Mouse (Mus musculus) midbrain, embryonic 11.5 days (tissue): ENCODE results near the gene Thra. TPM values are rescaled to one million over a fixed set of nuclear protein-coding genes. Genes with fewer than 3 reads are reported as not detected.
"Not testable (repeated sequence)": the region's sequence is repeated elsewhere in the genome, so short reads cannot be mapped to it uniquely, and the experiment has no call there.

Source experiments
- ATAC-seq: fragments of 200-750 bp; cut with Nextera tagmentation; 2 replicates; pipeline ENCODE4 v1.8.0; 2017; ENCODE audit warnings: moderate TSS enrichment, moderate library complexity; ENCODE audit not compliant: low FRiP score
- DNase-seq: peaks from one replicate; pipeline ENCODE4 v3.0.0; 2015; ENCODE audit warnings: low spot score; ENCODE audit errors: missing footprints
- H3K27ac ChIP-seq: fragments of 300-500 bp; sonication (generic); 2 replicates; pipeline ENCODE4 v1.5.1; 2014; ENCODE audit warnings: low read depth, low read length
- H3K27me3 ChIP-seq: fragments of 300-500 bp; sonication (generic); 2 replicates; pipeline ENCODE4 v1.6.1; 2014; ENCODE audit warnings: mild to moderate bottlenecking, low read length, moderate library complexity, mixed read lengths; ENCODE audit not compliant: control insufficient read depth, insufficient read depth
- H3K36me3 ChIP-seq: fragments of 300-500 bp; sonication (generic); 2 replicates; pipeline ENCODE4 v1.6.1; 2014; ENCODE audit warnings: mild to moderate bottlenecking, low read length, moderate library complexity, mixed read lengths; ENCODE audit not compliant: control insufficient read depth, insufficient read depth
- H3K4me1 ChIP-seq: fragments of 300-500 bp; sonication (generic); 2 replicates; pipeline ENCODE4 v1.6.1; 2014; ENCODE audit warnings: low read length; ENCODE audit not compliant: control insufficient read depth, insufficient read depth
- H3K4me2 ChIP-seq: fragments of 300-500 bp; sonication (generic); 2 replicates; pipeline ENCODE4 v1.6.1; 2014; ENCODE audit warnings: mild to moderate bottlenecking, moderate library complexity
- H3K4me3 ChIP-seq: fragments of 300-500 bp; sonication (generic); 2 replicates; pipeline ENCODE4 v1.5.1; 2014; ENCODE audit warnings: low read depth, low read length
- H3K9ac ChIP-seq: fragments of 300-500 bp; sonication (generic); 2 replicates; pipeline ENCODE4 v1.6.1; 2014; ENCODE audit warnings: low read length
- H3K9me3 ChIP-seq: fragments of 300-500 bp; sonication (generic); 2 replicates; pipeline ENCODE4 v1.6.1; 2016; ENCODE audit warnings: low read length; ENCODE audit not compliant: control insufficient read depth
- WGBS: fragments of 180-500 bp; shearing (Covaris S2); extraction: QIAGEN DNeasy Blood & Tissue Kit; methylation state at CpG from one replicate; pipeline ENCODE4 v1.1.7; 2014; 5-methylcytosine and 5-hydroxymethylcytosine counted together
- polyA plus RNA-seq: library from polyadenylated mRNA; unstranded; fragments of >200 nt; fragmentation: Nextera tagmentation; extraction: Ambion mirVana; gene quantifications from 2 replicates; pipeline ENCODE4 v1.2.1, GENCODE M21; 2014

Gene Thra
- polyA plus RNA-seq, 1 experiment from 2014 or later, result 23.7 TPM

DNA sequence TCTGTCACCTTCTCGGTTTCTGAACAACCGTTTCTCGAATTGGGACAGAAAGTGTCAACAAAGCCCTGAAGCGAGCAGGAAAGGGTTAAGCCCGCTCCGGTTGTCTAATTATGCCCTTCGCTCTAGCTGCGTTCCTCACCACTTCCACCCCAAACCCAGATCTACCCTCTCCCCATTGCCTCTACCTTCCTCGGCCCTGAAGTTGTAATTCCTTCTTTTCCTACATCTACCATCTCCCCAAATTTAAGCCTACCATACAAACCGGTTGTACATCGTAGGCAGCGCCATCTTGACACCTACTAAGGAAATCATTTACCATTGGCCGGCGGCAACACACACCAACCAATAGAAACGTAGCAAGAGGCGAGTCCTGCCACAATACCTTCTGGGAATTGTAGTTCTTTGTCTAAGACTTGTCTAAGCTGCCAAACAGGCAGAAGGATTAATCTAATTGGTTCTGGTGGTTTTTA is 11.3 kb upstream of the Thra start, which contains the start of gene Med24:
Gene Med24 (minus strand): TSS at position 317 of the 470 bp plus-strand sequence.
- under 1% methylated on average over 16 of the region's 16 CpGs for WGBS
- Histone ChIP-seq H3K9me3 (0 out of 2 replicates have a peak, but pooled peaks cover 1% of the 10 kb centered on the region), H3K36me3 (peaks cover 2% of the 10 kb centered on the region; the same call in 1 of the 2 replicates), H3K27ac (no peak within 1 kb of the TSS), H3K4me1 (peaks cover 8% of the 10 kb centered on the region; the same call in 1 of the 2 replicates), H3K4me3 (peak within 1 kb of the TSS; percentile 61), H3K27me3 (no peaks in the 10 kb centered on the region), H3K9ac (peak within 1 kb of the TSS; percentile 71), H3K4me2 (peak within 1 kb of the TSS; percentile 76)
- ATAC-seq (peak; percentile 97), DNase-seq (peak; percentile 98)

GRCm38 (mm10) chr11:98730727-98731126 is 9.7 kb upstream of the Thra start:
- Histone ChIP-seq H3K9me3 (0 out of 2 replicates have a peak, but pooled peaks cover 2% of the 10 kb centered on the region), H3K27ac (no peak overlapping the region), H3K9ac (no peak overlapping the region), H3K4me1 (peaks cover 8% of the 10 kb centered on the region; the same call in 1 of the 2 replicates), H3K27me3 (no peaks in the 10 kb centered on the region), H3K4me2 (no peak overlapping the region), H3K36me3 (no peaks in the 10 kb centered on the region), H3K4me3 (no peak overlapping the region)
- ATAC-seq (no peak), DNase-seq (no peak)
- 72% methylated on average over 4 of the region's 4 CpGs for WGBS

GRCm38 (mm10) chr11:98731134-98731533 is 9.3 kb upstream of the Thra start:
- no peak overlapping the region for H3K9ac ChIP-seq
- H3K4me3 ChIP-seq, result no peak overlapping the region
- H3K36me3 ChIP-seq, result no peaks in the 10 kb centered on the region
- H3K27me3 ChIP-seq, result no peaks in the 10 kb centered on the region
- H3K9me3 ChIP-seq, result 0 out of 2 replicates have a peak, but pooled peaks cover 2% of the 10 kb centered on the region
- H3K4me2 ChIP-seq, result no peak overlapping the region
- no peak overlapping the region for H3K27ac ChIP-seq
- H3K4me1 ChIP-seq, result peaks cover 8% of the 10 kb centered on the region; the same call in 1 of the 2 replicates
- DNase-seq (no peak), ATAC-seq (no peak)
- WGBS, result 62% methylated on average over 5 of the region's 5 CpGs

DNA sequence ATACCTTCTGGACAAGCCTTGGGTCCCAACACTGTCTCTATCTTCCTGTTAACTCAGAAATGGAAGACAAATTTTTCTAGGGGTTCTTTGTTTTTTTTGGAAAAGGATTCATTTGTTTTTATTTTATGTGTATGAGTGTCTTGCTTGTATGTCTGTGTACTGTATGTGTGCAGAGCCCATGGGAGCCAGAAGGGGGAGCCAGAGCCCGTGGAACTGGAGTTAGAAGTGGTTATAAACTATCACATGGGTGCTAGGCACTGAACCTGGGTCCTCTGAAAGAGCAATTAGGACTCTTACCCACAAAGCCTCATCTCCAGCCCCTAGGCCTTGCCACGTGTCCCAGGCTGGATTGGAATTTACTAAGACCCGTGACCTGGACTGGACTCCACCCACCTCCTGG is 6.4 kb upstream of the Thra start:
- Histone ChIP-seq H3K4me3 (no peak overlapping the region), H3K4me1 (peaks cover 8% of the 10 kb centered on the region; the same call in 1 of the 2 replicates), H3K27me3 (no peaks in the 10 kb centered on the region), H3K9me3 (0 out of 2 replicates have a peak, but pooled peaks cover 2% of the 10 kb centered on the region), H3K27ac (no peak overlapping the region), H3K9ac (no peak overlapping the region), H3K36me3 (no peaks in the 10 kb centered on the region), H3K4me2 (no peak overlapping the region)
- ATAC-seq, result no peak
- 75% methylated on average over 3 of the region's 3 CpGs for WGBS
- no peak for DNase-seq

- WGBS, result 97% methylated on average over 4 of the region's 4 CpGs
These were observed 5.3 kb upstream of the Thra start for GRCm38 (mm10) chr11:98735111-98735510.

DNA sequence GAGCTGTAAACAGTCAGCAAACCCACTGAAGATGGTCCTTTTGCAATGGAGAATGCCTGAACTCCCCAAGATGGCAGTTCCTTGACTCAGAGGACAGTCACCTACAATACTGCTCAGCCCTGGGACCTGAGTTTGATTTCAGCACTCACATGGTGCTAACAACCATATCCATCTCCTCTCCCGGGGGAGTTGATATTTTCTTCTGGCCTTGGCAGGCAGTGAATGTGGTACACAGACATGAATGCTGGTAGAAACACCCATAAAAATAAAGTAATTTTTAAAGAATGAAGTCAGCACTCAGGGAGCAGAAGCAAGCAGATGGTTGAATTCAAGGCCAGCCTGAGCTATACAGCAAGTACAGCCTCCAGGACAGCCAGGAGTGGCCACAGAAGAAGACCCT is 4.3 kb upstream of the Thra start:
- no peaks in the 10 kb centered on the region for H3K36me3 ChIP-seq
- H3K9me3 ChIP-seq, result 0 out of 2 replicates have a peak, but pooled peaks cover 2% of the 10 kb centered on the region
- no peaks in the 10 kb centered on the region for H3K27me3 ChIP-seq
- no peak overlapping the region for H3K4me2 ChIP-seq
- 91% methylated on average over 1 of the region's 1 CpGs for WGBS
- no peak overlapping the region for H3K4me3 ChIP-seq
- H3K4me1 ChIP-seq, result peaks cover 16% of the 10 kb centered on the region
- no peak overlapping the region for H3K27ac ChIP-seq
- H3K9ac ChIP-seq, result no peak overlapping the region
- ATAC-seq (no peak), DNase-seq (no peak)

More at GRCm38 (mm10) chr11:98735111-98735510, 5.3 kb upstream of the Thra start:
- H3K27ac ChIP-seq, result no peak overlapping the region
- no peaks in the 10 kb centered on the region for H3K36me3 ChIP-seq
- DNase-seq (no peak), ATAC-seq (no peak)
- peaks cover 10% of the 10 kb centered on the region for H3K4me1 ChIP-seq
- no peak overlapping the region for H3K4me2 ChIP-seq
- H3K27me3 ChIP-seq, result no peaks in the 10 kb centered on the region
- no peak overlapping the region for H3K9ac ChIP-seq
- 0 out of 2 replicates have a peak, but pooled peaks cover 2% of the 10 kb centered on the region for H3K9me3 ChIP-seq
- H3K4me3 ChIP-seq, result no peak overlapping the region

- WGBS, result 93% methylated on average over 2 of the region's 2 CpGs
- not testable (repeated sequence) for H3K9me3 ChIP-seq, H3K4me2 ChIP-seq, H3K27me3 ChIP-seq, ATAC-seq, DNase-seq, H3K36me3 ChIP-seq, H3K27ac ChIP-seq, H3K9ac ChIP-seq, H3K4me3 ChIP-seq
- H3K4me1 ChIP-seq, result peaks cover 16% of the 10 kb centered on the region
These were observed 3.2 kb upstream of the Thra start for GRCm38 (mm10) chr11:98737220-98737619.

DNA sequence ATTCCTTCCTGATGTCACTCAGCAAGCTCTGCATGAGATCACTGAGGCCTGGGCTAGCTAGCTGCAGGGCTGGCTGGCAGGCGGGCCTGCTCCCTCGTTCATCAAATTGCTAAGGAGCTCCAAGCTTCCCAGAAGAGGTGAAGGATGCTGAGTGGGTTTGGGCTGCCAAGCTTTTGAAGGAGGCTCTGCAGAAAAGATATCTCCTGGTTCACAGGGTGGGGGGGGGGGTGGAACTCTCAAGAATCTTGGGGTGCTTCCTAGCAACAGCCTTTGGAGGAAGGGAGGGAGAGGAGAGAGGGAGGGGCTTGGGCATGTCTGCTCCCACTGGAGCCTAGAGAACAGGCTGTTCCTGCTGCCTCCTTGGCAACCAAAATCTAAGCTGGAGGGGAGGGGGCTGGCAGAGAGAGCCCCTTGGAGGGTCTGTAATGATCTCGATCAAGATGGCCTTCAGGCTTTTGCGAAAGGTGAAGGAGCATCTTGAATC is 2.0 kb upstream of the Thra start:
- Histone ChIP-seq H3K9ac (peak overlapping the region; percentile 47), H3K4me1 (peaks cover 25% of the 10 kb centered on the region), H3K9me3 (0 out of 2 replicates have a peak, but pooled peaks cover 2% of the 10 kb centered on the region), H3K36me3 (no peaks in the 10 kb centered on the region), H3K27ac (no peak overlapping the region; the same call in 1 of the 2 replicates), H3K4me3 (no peak overlapping the region), H3K4me2 (no peak overlapping the region), H3K27me3 (no peaks in the 10 kb centered on the region)
- no peak for DNase-seq
- WGBS, result 15% methylated on average over 4 of the region's 4 CpGs
- ATAC-seq, result no peak

GRCm38 (mm10) chr11:98738925-98739324 is 1.5 kb upstream of the Thra start:
- ATAC-seq (no peak), DNase-seq (no peak)
- Histone ChIP-seq H3K4me1 (peaks cover 30% of the 10 kb centered on the region), H3K4me3 (no peak overlapping the region), H3K9ac (peak overlapping the region; percentile 47), H3K36me3 (no peaks in the 10 kb centered on the region), H3K27me3 (no peaks in the 10 kb centered on the region), H3K4me2 (no peak overlapping the region), H3K9me3 (0 out of 2 replicates have a peak, but pooled peaks cover 2% of the 10 kb centered on the region), H3K27ac (no peak overlapping the region)
- 58% methylated on average over 9 of the region's 9 CpGs for WGBS
